Mouse (Mus musculus): ENCODE data around the gene Inpp5a. TPM values are rescaled to one million over a fixed set of nuclear protein-coding genes. Genes with fewer than 3 reads are reported as not detected.

Gene Inpp5a
- total RNA-seq, 2 experiments from 2014 or later, result 103 to 105 TPM

- no peak for DNase-seq (ENCODE audit: low spot score in 2 of 2)
Measured at GRCm38 (mm10) chr7:139529208-139529607, 140.3 kb downstream of the Inpp5a start.

- DNase-seq (ENCODE audit: low spot score in 2 of 2), result no peak
Measured at GRCm38 (mm10) chr7:139530591-139531427, 141.9 kb downstream of the Inpp5a start.

- DNase-seq (ENCODE audit: low spot score in 2 of 2), result no peak
Measured at GRCm38 (mm10) chr7:139531428-139531801, 142.5 kb downstream of the Inpp5a start.

GRCm38 (mm10) chr7:139536331-139536730 lies 147.4 kb downstream of the Inpp5a start:
- no peak for DNase-seq (ENCODE audit: low spot score in 2 of 2)

- DNase-seq (ENCODE audit: low spot score in 2 of 2), result no peak
Measured at GRCm38 (mm10) chr7:139536831-139537230, 147.9 kb downstream of the Inpp5a start.

- no peak for DNase-seq (ENCODE audit: low spot score in 2 of 2)
Measured at GRCm38 (mm10) chr7:139537831-139538230, 148.9 kb downstream of the Inpp5a start.

- DNase-seq (ENCODE audit: low spot score in 2 of 2), result no peak
Measured at GRCm38 (mm10) chr7:139538541-139538940, 149.6 kb downstream of the Inpp5a start.

- no peak for DNase-seq (ENCODE audit: low spot score in 2 of 2)
Measured at GRCm38 (mm10) chr7:139540601-139541000, 151.7 kb downstream of the Inpp5a start.

GRCm38 (mm10) chr7:139541422-139541821 lies 152.5 kb downstream of the Inpp5a start:
- no peak for DNase-seq (ENCODE audit: low spot score in 2 of 2)

- DNase-seq (ENCODE audit: low spot score in 2 of 2), result no peak
Measured at GRCm38 (mm10) chr7:139544706-139545625, 156.1 kb downstream of the Inpp5a start.

- no peak for DNase-seq (ENCODE audit: low spot score in 2 of 2)
Measured at GRCm38 (mm10) chr7:139547325-139547724, 158.4 kb downstream of the Inpp5a start.

GRCm38 (mm10) chr7:139550086-139550783 lies 161.3 kb downstream of the Inpp5a start:
- DNase-seq (ENCODE audit: low spot score in 2 of 2), result no peak

- DNase-seq (ENCODE audit: low spot score in 2 of 2), result no peak
Measured at GRCm38 (mm10) chr7:139551519-139551918, 162.6 kb downstream of the Inpp5a start.

- DNase-seq (ENCODE audit: low spot score in 2 of 2), result no peak
Measured at GRCm38 (mm10) chr7:139556331-139556730, 167.4 kb downstream of the Inpp5a start.

- no peak for DNase-seq (ENCODE audit: low spot score in 2 of 2)
Measured at GRCm38 (mm10) chr7:139556746-139557526, 168.0 kb downstream of the Inpp5a start.

GRCm38 (mm10) chr7:139559659-139560058 lies 170.8 kb downstream of the Inpp5a start:
- DNase-seq (ENCODE audit: low spot score in 2 of 2), result no peak

- no peak for DNase-seq (ENCODE audit: low spot score in 2 of 2)
Measured at GRCm38 (mm10) chr7:139563425-139563824, 174.5 kb downstream of the Inpp5a start.

GRCm38 (mm10) chr7:139564161-139564560 lies 175.3 kb downstream of the Inpp5a start:
- DNase-seq (ENCODE audit: low spot score in 2 of 2), result no peak

GRCm38 (mm10) chr7:139565998-139566397 lies 177.1 kb downstream of the Inpp5a start:
- DNase-seq (ENCODE audit: low spot score in 2 of 2), result no peak

- DNase-seq (ENCODE audit: low spot score in 2 of 2), result no peak
Measured at GRCm38 (mm10) chr7:139566533-139566932, 177.6 kb downstream of the Inpp5a start.

GRCm38 (mm10) chr7:139570788-139571187 lies 181.9 kb downstream of the Inpp5a start:
- DNase-seq (ENCODE audit: low spot score in 2 of 2), result no peak

Measured in adrenal gland, postnatal 4 days (tissue).